Mouse (Mus musculus) hindbrain, embryonic 12.5 days (tissue): Measurements from ENCODE around the gene Slc22a12. TPM values are rescaled to one million over a fixed set of nuclear protein-coding genes. Genes with fewer than 3 reads are reported as not detected.
A peak's percentile ranks its signal among the peaks of the same experiment; 100 is the strongest.

Experiments
- ATAC-seq: fragments of 200-750 bp; cut with Nextera tagmentation; 2 replicates; pipeline ENCODE4 v1.8.0; 2017; ENCODE audit warnings: moderate TSS enrichment; ENCODE audit not compliant: low FRiP score
- H3K27ac ChIP-seq: fragments of 300-500 bp; sonication (generic); 2 replicates; pipeline ENCODE4 v1.5.1; 2016; ENCODE audit warnings: mild to moderate bottlenecking
- H3K27me3 ChIP-seq: fragments of 300-500 bp; sonication (generic); 2 replicates; pipeline ENCODE4 v1.6.1; 2016; ENCODE audit warnings: mild to moderate bottlenecking
- H3K36me3 ChIP-seq: fragments of 300-500 bp; sonication (generic); 2 replicates; pipeline ENCODE4 v1.6.1; 2016; ENCODE audit warnings: mild to moderate bottlenecking
- H3K4me1 ChIP-seq: fragments of 300-500 bp; sonication (generic); 2 replicates; pipeline ENCODE4 v1.6.1; 2016
- H3K4me2 ChIP-seq: fragments of 300-500 bp; sonication (generic); replicated peaks from 2 replicates; pipeline ENCODE4 v1.6.1; 2016; ENCODE audit warnings: mild to moderate bottlenecking
- H3K4me3 ChIP-seq: fragments of 300-500 bp; sonication (generic); 2 replicates; pipeline ENCODE4 v1.5.1; 2016; ENCODE audit warnings: mild to moderate bottlenecking
- H3K9ac ChIP-seq: fragments of 300-500 bp; sonication (generic); 2 replicates; pipeline ENCODE4 v1.6.1; 2016; ENCODE audit warnings: mild to moderate bottlenecking, moderate library complexity
- H3K9me3 ChIP-seq: fragments of 300-500 bp; sonication (generic); replicated peaks from 2 replicates; pipeline ENCODE4 v1.6.1; 2016; ENCODE audit warnings: mild to moderate bottlenecking
- WGBS: fragments of 180-500 bp; shearing (Covaris S2); methylation state at CpG from one replicate; pipeline ENCODE4 v1.1.7; 2016; 5-methylcytosine and 5-hydroxymethylcytosine counted together
- polyA plus RNA-seq: library from polyadenylated mRNA; unstranded; fragments of >200 nt; fragmentation: Nextera tagmentation; extraction: Ambion mirVana; gene quantifications from 2 replicates; pipeline ENCODE4 v1.2.1, GENCODE M21; 2016

Slc22a12 gene
- polyA plus RNA-seq, 1 experiment from 2014 or later = not detected

DNA sequence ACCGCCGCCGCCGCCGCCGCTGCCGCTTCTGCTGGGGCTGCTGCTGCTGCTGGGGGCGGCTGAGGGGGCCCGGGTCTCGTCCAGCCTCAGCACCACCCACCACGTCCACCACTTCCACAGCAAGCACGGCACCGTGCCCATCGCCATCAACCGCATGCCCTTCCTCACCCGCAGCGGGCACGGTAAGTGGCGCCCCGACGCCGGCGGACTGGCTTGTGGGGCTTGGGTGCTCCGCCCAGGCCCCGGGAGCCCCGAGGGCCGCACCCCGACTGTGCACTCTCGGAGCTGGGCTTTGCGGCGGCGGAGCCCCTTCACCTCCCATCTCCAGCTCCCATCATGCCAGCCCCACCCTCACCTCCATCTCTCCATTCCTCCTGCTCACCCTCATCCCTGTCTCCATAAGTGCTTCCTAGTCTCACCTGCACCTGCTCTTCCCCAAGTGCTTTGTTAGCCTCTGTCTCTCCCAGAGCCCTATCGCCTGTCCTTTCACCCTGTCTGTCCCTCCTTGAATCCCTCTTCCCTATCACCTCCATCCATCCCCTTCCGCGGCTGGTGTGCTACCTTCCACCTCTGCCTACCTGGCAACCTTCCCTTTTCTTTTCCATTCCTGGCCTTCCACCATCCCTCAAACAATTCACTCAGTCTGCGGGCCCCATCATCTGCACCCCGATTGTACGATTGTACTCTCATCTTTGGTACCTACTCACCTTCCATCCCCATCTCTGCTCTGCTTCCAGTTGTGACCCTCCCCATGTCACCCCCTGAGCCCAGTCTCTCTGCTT is 44.3 kb downstream of the Slc22a12 start:
- Histone ChIP-seq H3K27ac (peak overlapping the region; percentile 95), H3K9ac (peak overlapping the region; percentile 99), H3K4me2 (peak overlapping the region; percentile 84), H3K4me3 (peak overlapping the region; percentile 85), H3K4me1 (peaks cover 71% of the 10 kb centered on the region), H3K36me3 (no peaks in the 10 kb centered on the region), H3K9me3 (no peaks in the 10 kb centered on the region), H3K27me3 (peaks cover 68% of the 10 kb centered on the region)
- ATAC-seq = no peak
- 5% methylated on average over 29 of the region's 38 CpGs for WGBS

DNA sequence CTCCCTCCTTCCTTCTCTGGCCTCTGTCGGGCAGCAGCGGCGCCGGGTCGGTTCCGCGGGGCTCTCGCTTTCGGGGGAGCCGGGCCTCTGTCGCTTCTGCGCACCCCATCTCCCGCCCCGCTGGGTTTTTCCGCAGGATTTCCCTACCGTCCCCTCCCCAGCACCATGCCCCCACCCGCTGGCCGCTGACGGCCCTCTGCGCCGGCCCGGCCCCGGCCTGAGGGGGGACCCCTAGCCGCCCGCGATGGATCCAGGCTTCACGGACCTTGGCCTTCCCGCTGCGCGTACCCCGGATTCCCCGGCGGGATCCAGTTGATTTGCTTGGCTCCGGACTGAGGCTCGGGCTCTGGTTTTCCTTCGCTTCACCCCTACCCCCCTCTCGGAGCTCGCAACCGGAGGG is 45.0 kb downstream of the Slc22a12 start:
- Histone ChIP-seq H3K4me2 (peak overlapping the region; percentile 84), H3K9me3 (no peaks in the 10 kb centered on the region), H3K4me1 (peaks cover 70% of the 10 kb centered on the region), H3K27me3 (peaks cover 65% of the 10 kb centered on the region), H3K27ac (peak overlapping the region; percentile 95), H3K9ac (peak overlapping the region; percentile 99), H3K4me3 (peak overlapping the region; percentile 85), H3K36me3 (no peaks in the 10 kb centered on the region)
- peak; percentile 17 for ATAC-seq
- under 1% methylated on average over 35 of the region's 39 CpGs for WGBS

GRCm38 (mm10) chr19:6497150-6497801 is 45.6 kb downstream of the Slc22a12 start:
- H3K27ac ChIP-seq = peak overlapping the region; percentile 95
- ATAC-seq = peak; percentile 73
- WGBS = 0% methylated on average over 4 of the region's 39 CpGs
- H3K9ac ChIP-seq = peak overlapping the region; percentile 99
- H3K27me3 ChIP-seq = peaks cover 64% of the 10 kb centered on the region
- H3K4me3 ChIP-seq = peak overlapping the region; percentile 85
- H3K9me3 ChIP-seq = no peaks in the 10 kb centered on the region
- H3K4me1 ChIP-seq = peaks cover 70% of the 10 kb centered on the region
- peak overlapping the region; percentile 84 for H3K4me2 ChIP-seq
- no peaks in the 10 kb centered on the region for H3K36me3 ChIP-seq

- Histone ChIP-seq H3K4me1 (peaks cover 64% of the 10 kb centered on the region), H3K27ac (peak overlapping the region; percentile 95), H3K4me2 (peak overlapping the region; percentile 84), H3K4me3 (peak overlapping the region; percentile 85), H3K27me3 (peaks cover 61% of the 10 kb centered on the region), H3K9me3 (no peaks in the 10 kb centered on the region), H3K9ac (peak overlapping the region; percentile 99), H3K36me3 (no peaks in the 10 kb centered on the region)
- peak; percentile 12 for ATAC-seq
- WGBS = 7% methylated on average over 6 of the region's 6 CpGs
These were observed 46.2 kb downstream of the Slc22a12 start for GRCm38 (mm10) chr19:6496462-6497149.

- Histone ChIP-seq H3K4me3 (no peak overlapping the region), H3K27ac (peak overlapping the region; percentile 95), H3K9ac (peak overlapping the region; percentile 18; the same call in 1 of the 2 replicates), H3K4me1 (peaks cover 56% of the 10 kb centered on the region), H3K27me3 (peaks cover 53% of the 10 kb centered on the region), H3K9me3 (no peaks in the 10 kb centered on the region), H3K36me3 (no peaks in the 10 kb centered on the region), H3K4me2 (no peak overlapping the region; the same call in 1 of the 2 replicates)
- 26% methylated on average over 8 of the region's 8 CpGs for WGBS
- no peak for ATAC-seq
These were observed 47.1 kb downstream of the Slc22a12 start for GRCm38 (mm10) chr19:6495714-6496113.

- Histone ChIP-seq H3K27me3 (peaks cover 43% of the 10 kb centered on the region), H3K9ac (no peak overlapping the region), H3K4me2 (no peak overlapping the region), H3K27ac (0 out of 2 replicates have a peak overlapping the region, but pooled peaks have one; percentile 95), H3K4me1 (peaks cover 46% of the 10 kb centered on the region), H3K36me3 (no peaks in the 10 kb centered on the region), H3K9me3 (no peaks in the 10 kb centered on the region), H3K4me3 (no peak overlapping the region)
- ATAC-seq = no peak
- WGBS = 65% methylated on average over 18 of the region's 18 CpGs
These were observed 48.2 kb downstream of the Slc22a12 start for GRCm38 (mm10) chr19:6494504-6495170.

- Histone ChIP-seq H3K9me3 (no peaks in the 10 kb centered on the region), H3K27me3 (peaks cover 37% of the 10 kb centered on the region), H3K9ac (no peak overlapping the region), H3K4me1 (peaks cover 46% of the 10 kb centered on the region), H3K4me2 (no peak overlapping the region), H3K4me3 (no peak overlapping the region), H3K36me3 (no peaks in the 10 kb centered on the region), H3K27ac (0 out of 2 replicates have a peak overlapping the region, but pooled peaks have one; percentile 2)
- no peak for ATAC-seq
- 77% methylated on average over 5 of the region's 7 CpGs for WGBS
These were observed 48.8 kb downstream of the Slc22a12 start for GRCm38 (mm10) chr19:6494032-6494431.

DNA sequence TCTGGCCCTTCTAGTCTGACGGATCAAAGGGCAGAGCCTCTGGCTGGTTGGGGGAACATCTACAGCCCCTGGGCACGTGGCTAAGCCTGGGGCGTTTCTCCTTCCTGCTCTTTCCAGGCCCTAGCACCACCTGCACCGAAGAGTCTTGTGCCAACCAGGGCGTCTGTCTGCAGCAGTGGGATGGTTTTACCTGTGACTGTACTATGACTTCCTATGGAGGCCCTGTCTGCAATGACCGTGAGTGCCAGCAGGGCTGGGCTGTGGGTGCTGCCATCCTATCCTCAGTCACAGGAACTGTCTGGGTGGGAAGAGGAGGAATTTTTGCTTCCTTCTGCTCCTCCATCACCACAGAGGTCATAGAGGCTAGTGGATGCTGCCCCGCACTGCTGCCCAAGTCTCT is 49.6 kb downstream of the Slc22a12 start:
- H3K4me1 ChIP-seq = peaks cover 40% of the 10 kb centered on the region
- ATAC-seq = no peak

GRCm38 (mm10) chr19:6492124-6492523 is 50.7 kb downstream of the Slc22a12 start:
- Histone ChIP-seq H3K9ac (no peak overlapping the region), H3K4me3 (no peak overlapping the region), H3K36me3 (no peaks in the 10 kb centered on the region), H3K27me3 (peaks cover 29% of the 10 kb centered on the region), H3K4me1 (peaks cover 43% of the 10 kb centered on the region), H3K27ac (no peak overlapping the region), H3K4me2 (no peak overlapping the region), H3K9me3 (no peaks in the 10 kb centered on the region)
- 22% methylated on average over 12 of the region's 12 CpGs for WGBS
- no peak for ATAC-seq

More for the DNA sequence above, 49.6 kb downstream of the Slc22a12 start:
- WGBS = 73% methylated on average over 7 of the region's 7 CpGs
- no peak overlapping the region for H3K4me3 ChIP-seq
- no peak overlapping the region for H3K4me2 ChIP-seq
- no peaks in the 10 kb centered on the region for H3K9me3 ChIP-seq
- H3K36me3 ChIP-seq = no peaks in the 10 kb centered on the region
- no peak overlapping the region for H3K27ac ChIP-seq
- H3K9ac ChIP-seq = no peak overlapping the region
- H3K27me3 ChIP-seq = peaks cover 29% of the 10 kb centered on the region

GRCm38 (mm10) chr19:6491538-6491937 is 51.3 kb downstream of the Slc22a12 start:
- WGBS = 85% methylated on average over 8 of the region's 8 CpGs
- peaks cover 27% of the 10 kb centered on the region for H3K27me3 ChIP-seq
- no peaks in the 10 kb centered on the region for H3K36me3 ChIP-seq

DNA sequence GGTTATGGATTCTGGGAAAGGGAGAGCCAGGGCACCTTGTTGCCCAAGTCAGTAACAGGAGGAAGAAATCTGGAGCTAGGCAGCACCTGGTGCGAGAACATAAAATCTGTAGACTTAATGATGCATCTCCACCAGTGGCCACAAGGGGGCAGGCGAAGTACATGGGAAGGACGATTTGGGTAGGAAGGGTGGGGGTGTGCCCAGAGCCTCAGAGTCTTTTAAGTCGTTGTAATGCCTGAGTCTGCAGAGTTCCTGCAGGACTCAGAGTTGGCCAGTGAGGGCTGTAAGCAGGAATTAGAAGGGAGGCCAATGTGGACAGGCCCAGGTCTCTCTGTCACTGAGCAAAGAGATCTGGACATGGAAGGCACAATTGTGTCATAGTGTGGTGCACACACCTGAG is 53.8 kb downstream of the Slc22a12 start:
- Histone ChIP-seq H3K36me3 (no peaks in the 10 kb centered on the region), H3K4me3 (no peak overlapping the region), H3K4me2 (no peak overlapping the region), H3K9ac (no peak overlapping the region), H3K9me3 (no peaks in the 10 kb centered on the region), H3K27me3 (peaks cover 4% of the 10 kb centered on the region), H3K4me1 (peaks cover 28% of the 10 kb centered on the region), H3K27ac (no peak overlapping the region)
- ATAC-seq = peak; percentile 32; the same call in 1 of the 2 replicates
- 0% methylated on average over 4 of the region's 4 CpGs for WGBS

More at GRCm38 (mm10) chr19:6491538-6491937, 51.3 kb downstream of the Slc22a12 start:
- H3K27ac ChIP-seq = no peak overlapping the region
- H3K4me2 ChIP-seq = no peak overlapping the region
- ATAC-seq = no peak
- no peak overlapping the region for H3K9ac ChIP-seq
- no peaks in the 10 kb centered on the region for H3K9me3 ChIP-seq
- no peak overlapping the region for H3K4me3 ChIP-seq
- peaks cover 42% of the 10 kb centered on the region for H3K4me1 ChIP-seq
